Mouse (Mus musculus): ENCODE data around the gene 2810006K23Rik. TPM values are rescaled to one million over a fixed set of nuclear protein-coding genes. Genes with fewer than 3 reads are reported as not detected.
"Not testable (repeated sequence)": the region's sequence is repeated elsewhere in the genome, so short reads cannot be mapped to it uniquely, and the experiment has no call there.

The 2810006K23Rik gene
- total and polyA plus RNA-seq, 3 experiments = 7.6 to 13.3 TPM; not detected in 1

- H3K9ac ChIP-seq (ENCODE audit: control insufficient read depth, low read depth, low read length, poor library complexity, severe bottlenecking) = no peak overlapping the region
- TF ChIP-seq USF1 (IDR thresholded peaks at IDR 0.05; ENCODE audit: low read depth, low read length) = no peak
- no peak for TF ChIP-seq UBTF (IDR thresholded peaks at IDR 0.05; ENCODE audit: borderline replicate concordance, insufficient read depth, low read depth, low read length)
- no peak for TF ChIP-seq EP300 (IDR thresholded peaks at IDR 0.05; ENCODE audit: low read depth in 1 of 2, low read length in 2 of 2)
- no peak for TF ChIP-seq MYB (IDR thresholded peaks at IDR 0.05; ENCODE audit: low read depth, low read length)
- TF ChIP-seq POLR2AphosphoS2 (IDR thresholded peaks at IDR 0.05; ENCODE audit: low read length) = no peak
- no peak for TF ChIP-seq GATA1 (IDR thresholded peaks at IDR 0.05; ENCODE audit: low read depth, low read length)
- TF ChIP-seq MAFK (IDR thresholded peaks at IDR 0.05; ENCODE audit: borderline replicate concordance, low read depth, low read length) = no peak
- no peak for TF ChIP-seq RCOR1 (IDR thresholded peaks at IDR 0.05; ENCODE audit: low read depth, low read length)
- TF ChIP-seq TCF12 (IDR thresholded peaks at IDR 0.05; ENCODE audit: low read depth, low read length) = no peak
- TF ChIP-seq ETS1 (IDR thresholded peaks at IDR 0.05; ENCODE audit: low read depth, low read length) = no peak
- no peak for TF ChIP-seq CTCF (IDR thresholded peaks at IDR 0.05 in 2 of 3, conservative IDR thresholded peaks at IDR 0.05 in 1 of 3; ENCODE audit: control insufficient read depth in 1 of 3, insufficient read depth in 1 of 3, low read depth in 2 of 3, low read length in 3 of 3, poor library complexity in 1 of 3, severe bottlenecking in 1 of 3)
- TF ChIP-seq RAD21 (IDR thresholded peaks at IDR 0.05; ENCODE audit: low read depth, low read length) = no peak
- TF ChIP-seq POLR2A (IDR thresholded peaks at IDR 0.05; ENCODE audit: control insufficient read depth in 1 of 2, insufficient read depth in 1 of 2, low read depth in 1 of 2, low read length in 2 of 2, poor library complexity in 1 of 2) = no peak
- no peak for TF ChIP-seq CHD1 (IDR thresholded peaks at IDR 0.05; ENCODE audit: low read depth, low read length)
- no peaks in the 10 kb centered on the region for H3K36me3 ChIP-seq (ENCODE audit: control insufficient read depth in 1 of 2, insufficient read depth in 2 of 2, low read length in 2 of 2)
These were observed 10.9 kb downstream of the 2810006K23Rik start for GRCm38 (mm10) chr5:124338791-124339190.

GRCm38 (mm10) chr5:124341753-124342339 lies 14.0 kb downstream of the 2810006K23Rik start:
- not testable (repeated sequence) for H3K27ac ChIP-seq (ENCODE audit: control insufficient read depth, low read depth, low read length); H3K9me3 ChIP-seq (replicated peaks; ENCODE audit: insufficient read depth, low read length); DNase-seq (ENCODE audit: low read depth, low spot score); H3K9ac ChIP-seq (ENCODE audit: control insufficient read depth, low read depth, low read length, poor library complexity, severe bottlenecking); H3K27me3 ChIP-seq (ENCODE audit: control insufficient read depth in 1 of 2, insufficient read depth in 2 of 2, low read length in 2 of 2); H3K36me3 ChIP-seq (ENCODE audit: control insufficient read depth in 1 of 2, insufficient read depth in 2 of 2, low read length in 2 of 2); H3K4me3 ChIP-seq (ENCODE audit: control insufficient read depth in 1 of 2, insufficient read depth in 1 of 2, low read depth in 2 of 2, low read length in 2 of 2); H3K4me1 ChIP-seq (ENCODE audit: control insufficient read depth in 1 of 2, insufficient read depth in 2 of 2, low read length in 2 of 2); H3K79me2 ChIP-seq (ENCODE audit: control insufficient read depth, insufficient read depth, low read length, poor library complexity)
- TF ChIP-seq CTCF (IDR thresholded peaks at IDR 0.05 in 2 of 3, conservative IDR thresholded peaks at IDR 0.05 in 1 of 3; ENCODE audit: control insufficient read depth in 1 of 3, insufficient read depth in 1 of 3, low read depth in 2 of 3, low read length in 3 of 3, poor library complexity in 1 of 3, severe bottlenecking in 1 of 3) = peak in 1 of 3 experiments; percentile 21; a peak in 2 of 6 replicates

More at GRCm38 (mm10) chr5:124338791-124339190, 10.9 kb downstream of the 2810006K23Rik start:
- no peak for DNase-seq (ENCODE audit: low read depth, low spot score)
- Histone ChIP-seq H3K27me3 (ENCODE audit: control insufficient read depth in 1 of 2, insufficient read depth in 2 of 2, low read length in 2 of 2) (no peaks in the 10 kb centered on the region), H3K4me3 (ENCODE audit: control insufficient read depth in 1 of 2, insufficient read depth in 1 of 2, low read depth in 2 of 2, low read length in 2 of 2) (no peak overlapping the region), H3K27ac (ENCODE audit: control insufficient read depth, low read depth, low read length) (no peak overlapping the region), H3K4me1 (ENCODE audit: control insufficient read depth in 1 of 2, insufficient read depth in 2 of 2, low read length in 2 of 2) (no peaks in the 10 kb centered on the region), H3K9me3 (replicated peaks; ENCODE audit: insufficient read depth, low read length) (no peaks in the 10 kb centered on the region), H3K79me2 (ENCODE audit: control insufficient read depth, insufficient read depth, low read length, poor library complexity) (no peaks in the 10 kb centered on the region)

- H3K4me1 ChIP-seq (ENCODE audit: control insufficient read depth in 1 of 2, insufficient read depth in 2 of 2, low read length in 2 of 2) = no peaks in the 10 kb centered on the region
- H3K27me3 ChIP-seq (ENCODE audit: control insufficient read depth in 1 of 2, insufficient read depth in 2 of 2, low read length in 2 of 2) = no peaks in the 10 kb centered on the region
- no peak for TF ChIP-seq HCFC1 (IDR thresholded peaks at IDR 0.05; ENCODE audit: low read depth, low read length)
- no peak for TF ChIP-seq CHD2 (IDR thresholded peaks at IDR 0.05; ENCODE audit: low read length)
- TF ChIP-seq POLR2AphosphoS5 (IDR thresholded peaks at IDR 0.05; ENCODE audit: borderline replicate concordance, low read depth, low read length) = no peak
- no peak for TF ChIP-seq JUND (IDR thresholded peaks at IDR 0.05; ENCODE audit: low read depth, low read length)
- no peak for TF ChIP-seq RCOR1 (IDR thresholded peaks at IDR 0.05; ENCODE audit: low read depth, low read length)
- no peaks in the 10 kb centered on the region for H3K79me2 ChIP-seq (ENCODE audit: control insufficient read depth, insufficient read depth, low read length, poor library complexity)
- no peak for DNase-seq (ENCODE audit: low read depth, low spot score)
- no peak overlapping the region for H3K27ac ChIP-seq (ENCODE audit: control insufficient read depth, low read depth, low read length)
- H3K9me3 ChIP-seq (replicated peaks; ENCODE audit: insufficient read depth, low read length) = no peaks in the 10 kb centered on the region
- H3K9ac ChIP-seq (ENCODE audit: control insufficient read depth, low read depth, low read length, poor library complexity, severe bottlenecking) = no peak overlapping the region
- H3K36me3 ChIP-seq (ENCODE audit: control insufficient read depth in 1 of 2, insufficient read depth in 2 of 2, low read length in 2 of 2) = peaks cover 0 to under 1% of the 10 kb centered on the region in 2 experiments; a peak in 1 of 4 replicates
- no peak overlapping the region for H3K4me3 ChIP-seq (ENCODE audit: control insufficient read depth in 1 of 2, insufficient read depth in 1 of 2, low read depth in 2 of 2, low read length in 2 of 2)
These were observed 15.0 kb downstream of the 2810006K23Rik start for GRCm38 (mm10) chr5:124342897-124343296.

Data from MEL (cell line).